Mouse (Mus musculus) T-helper 1 cell (primary cell): ENCODE measurements around the gene Nsmf.

Experiments used
- in situ Hi-C: fragments of 300-600 bp; cut with MboI, MseI; formaldehyde crosslinking; loops from one replicate; pipeline ENCODE4 v1.15.1; 2025; ENCODE audit warnings: high pct_unique_total_duplicates

Nsmf gene

GRCm38 (mm10) chr2:25085571-25085970 is 31.4 kb downstream of the Nsmf start:
- in situ Hi-C loops = no loop called here

GRCm38 (mm10) chr2:25087842-25088241 is 33.7 kb downstream of the Nsmf start:
- in situ Hi-C loops = no loop called here

GRCm38 (mm10) chr2:25088636-25089035 is 34.5 kb downstream of the Nsmf start:
- in situ Hi-C loops = no loop called here

- in situ Hi-C loops = no loop called here
Observed at GRCm38 (mm10) chr2:25094785-25095108, 40.6 kb downstream of the Nsmf start.

GRCm38 (mm10) chr2:25095109-25095850 is 41.1 kb downstream of the Nsmf start, which contains the start of gene Noxa1:
Noxa1 (minus strand) TSS chr2:25095149.
- in situ Hi-C loops = no loop called here

- in situ Hi-C loops = no loop called here
Observed at GRCm38 (mm10) chr2:25098005-25098615, 44.0 kb downstream of the Nsmf start.

GRCm38 (mm10) chr2:25098956-25099355 is 44.8 kb downstream of the Nsmf start:
- in situ Hi-C loops = no loop called here

GRCm38 (mm10) chr2:25099703-25100102 is 45.5 kb downstream of the Nsmf start:
- in situ Hi-C loops = no loop called here

GRCm38 (mm10) chr2:25104122-25104521 is 50.0 kb downstream of the Nsmf start:
- in situ Hi-C loops = no loop called here

- in situ Hi-C loops = no loop called here
Observed at GRCm38 (mm10) chr2:25106045-25106444, 51.9 kb downstream of the Nsmf start.

GRCm38 (mm10) chr2:25109487-25109886 is 55.3 kb downstream of the Nsmf start:
- in situ Hi-C loops = no loop called here

- in situ Hi-C loops = no loop called here
Observed at GRCm38 (mm10) chr2:25110505-25111183, 56.5 kb downstream of the Nsmf start.

- in situ Hi-C loops = no loop called here
Observed at GRCm38 (mm10) chr2:25111184-25111791, 57.1 kb downstream of the Nsmf start.
